Mouse (Mus musculus) limb, embryonic 10.5 days (tissue): ENCODE data around the gene Mrpl53. TPM values are rescaled to one million over a fixed set of nuclear protein-coding genes. Genes with fewer than 3 reads are reported as not detected.
A peak's percentile ranks its signal among the peaks of the same experiment; 100 is the strongest.

Experiments
- DNase-seq: peaks from one replicate; pipeline ENCODE4 v3.0.0-alpha.2; 2017; ENCODE audit warnings: low spot score
- H3K27ac ChIP-seq: fragments of 300-500 bp; sonication (generic); 2 replicates; pipeline ENCODE4 v1.5.1; 2016; ENCODE audit warnings: mild to moderate bottlenecking
- H3K27me3 ChIP-seq: fragments of 300-500 bp; sonication (generic); 2 replicates; pipeline ENCODE4 v1.6.1; 2016; ENCODE audit warnings: low read depth, mild to moderate bottlenecking; ENCODE audit not compliant: poor library complexity, severe bottlenecking
- H3K36me3 ChIP-seq: fragments of 300-500 bp; sonication (generic); 2 replicates; pipeline ENCODE4 v1.6.1; 2016; ENCODE audit warnings: mild to moderate bottlenecking, moderate library complexity
- H3K4me1 ChIP-seq: fragments of 300-500 bp; sonication (generic); 2 replicates; pipeline ENCODE4 v1.6.1; 2016
- H3K4me3 ChIP-seq: fragments of 300-500 bp; sonication (generic); 2 replicates; pipeline ENCODE4 v1.5.1; 2016; ENCODE audit warnings: mild to moderate bottlenecking, moderate library complexity
- H3K9me3 ChIP-seq: fragments of 300-500 bp; sonication (generic); replicated peaks from 2 replicates; pipeline ENCODE4 v1.6.1; 2016; ENCODE audit warnings: mild to moderate bottlenecking
- WGBS: fragments of 180-500 bp; shearing (Covaris S2); methylation state at CpG from one replicate; pipeline ENCODE4 v1.1.7; 2016; 5-methylcytosine and 5-hydroxymethylcytosine counted together
- polyA plus RNA-seq: library from polyadenylated mRNA; unstranded; fragments of >200 nt; fragmentation: Nextera tagmentation; extraction: Ambion mirVana; gene quantifications from 2 replicates; pipeline ENCODE4 v1.2.1, GENCODE M21; 2016

Gene Mrpl53
- polyA plus RNA-seq, 1 experiment from 2014 or later = 150 TPM

DNA sequence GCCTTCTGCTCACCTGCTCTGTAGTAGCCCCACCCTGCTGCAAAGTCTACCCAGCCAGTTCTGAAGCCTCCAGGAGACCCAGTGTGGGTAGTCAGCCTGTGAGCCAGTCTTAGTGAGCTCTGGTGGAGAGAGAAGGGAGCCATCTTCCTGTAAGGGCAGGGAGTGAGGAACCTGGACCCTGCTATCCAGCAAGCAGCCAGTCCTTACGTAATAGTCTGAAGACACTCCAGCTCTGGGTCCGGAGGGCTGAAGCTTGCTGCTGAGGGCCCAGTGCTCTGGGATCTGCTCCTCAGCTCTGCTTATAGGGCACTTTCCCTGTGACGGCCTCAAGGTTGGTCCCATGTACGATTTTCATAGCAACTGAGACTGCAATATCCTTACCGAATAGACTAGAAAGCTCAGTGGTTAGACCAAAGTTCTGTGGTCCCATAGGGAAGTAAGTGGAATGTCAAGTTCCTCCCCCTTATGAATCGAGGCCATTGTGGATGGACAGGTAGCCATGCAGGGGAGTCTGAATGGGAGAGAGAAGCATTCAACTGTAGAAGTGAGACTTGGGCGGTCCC lies 26.2 kb downstream of the Mrpl53 start, which contains the start of gene Rtkn:
TSS of gene Rtkn (plus strand) at position 513 of the 563 bp plus-strand sequence.
- DNase-seq = no peak
- WGBS = 59% methylated on average over 7 of the region's 7 CpGs
- Histone ChIP-seq H3K4me3 (peak within 1 kb of the TSS; percentile 69), H3K9me3 (no peaks in the 10 kb centered on the region), H3K4me1 (peaks cover 61% of the 10 kb centered on the region), H3K36me3 (peaks cover 10% of the 10 kb centered on the region), H3K27ac (peak within 1 kb of the TSS; percentile 99), H3K27me3 (no peaks in the 10 kb centered on the region)

DNA sequence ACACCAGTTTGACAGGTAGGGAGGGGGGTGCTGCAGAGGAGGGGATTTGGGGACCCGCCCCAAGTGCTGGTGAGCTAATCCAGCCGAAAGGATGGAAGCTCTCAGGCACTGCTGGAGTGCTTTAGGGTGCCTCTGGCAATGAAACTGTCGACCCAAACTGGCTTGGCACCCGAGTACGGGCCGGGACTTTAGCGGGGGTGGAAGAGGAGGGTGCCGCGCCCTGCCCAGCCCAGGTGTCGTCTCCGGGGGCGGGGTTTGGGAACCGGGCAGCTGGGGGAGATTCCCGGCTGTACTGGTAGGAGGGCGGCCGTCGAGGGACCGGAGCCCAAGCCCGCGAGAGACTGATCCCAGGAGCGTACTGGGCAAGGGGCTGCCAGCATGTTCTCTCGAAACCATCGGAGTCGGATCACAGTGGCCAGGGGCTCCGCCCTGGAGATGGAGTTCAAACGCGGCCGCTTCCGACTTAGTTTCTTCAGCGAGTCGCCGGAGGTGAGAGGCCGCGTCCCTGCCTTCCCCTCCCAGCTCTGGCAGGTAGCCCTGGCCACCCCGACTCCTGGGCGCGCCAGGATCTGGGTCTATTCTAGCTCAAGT lies 26.8 kb downstream of the Mrpl53 start:
- DNase-seq = peak; percentile 64
- H3K27ac ChIP-seq = peak overlapping the region; percentile 99
- no peaks in the 10 kb centered on the region for H3K9me3 ChIP-seq
- no peaks in the 10 kb centered on the region for H3K27me3 ChIP-seq
- WGBS = 3% methylated on average over 37 of the region's 37 CpGs
- peaks cover 66% of the 10 kb centered on the region for H3K4me1 ChIP-seq
- H3K4me3 ChIP-seq = peak overlapping the region; percentile 69
- H3K36me3 ChIP-seq = peaks cover 12% of the 10 kb centered on the region

DNA sequence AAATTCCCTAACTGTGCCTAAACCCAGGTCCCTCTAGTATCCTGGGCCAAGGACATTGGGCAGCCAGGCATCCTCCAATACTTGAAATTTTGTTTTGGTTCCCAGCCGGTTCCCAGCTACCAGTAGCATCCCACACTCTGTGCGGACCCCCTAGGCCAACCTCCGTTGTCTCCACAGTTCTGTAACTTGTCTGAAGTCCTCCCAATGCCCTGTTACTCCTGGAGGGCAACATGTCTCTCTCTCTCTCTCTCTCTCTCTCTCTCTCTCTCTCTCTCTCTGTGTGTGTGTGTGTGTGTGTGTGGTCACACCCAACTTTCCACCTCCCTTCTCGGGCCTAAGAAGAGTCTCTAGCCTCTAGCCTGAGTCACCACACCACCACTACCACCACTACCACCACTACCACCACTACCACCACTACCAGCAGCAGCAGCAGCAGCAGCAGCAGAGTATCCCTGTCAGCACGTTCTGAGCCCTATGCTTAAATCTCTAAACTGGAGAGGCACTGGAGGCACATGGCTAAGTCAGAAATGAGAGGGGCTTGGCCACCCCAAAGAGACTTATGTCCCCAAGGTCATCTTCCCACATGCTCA lies 27.5 kb downstream of the Mrpl53 start:
- H3K4me1 ChIP-seq = peaks cover 73% of the 10 kb centered on the region
- peaks cover 12% of the 10 kb centered on the region for H3K36me3 ChIP-seq
- no peak for DNase-seq
- WGBS = 15% methylated on average over 5 of the region's 5 CpGs
- peak overlapping the region; percentile 69 for H3K4me3 ChIP-seq
- peak overlapping the region; percentile 99 for H3K27ac ChIP-seq
- H3K9me3 ChIP-seq = no peaks in the 10 kb centered on the region
- no peaks in the 10 kb centered on the region for H3K27me3 ChIP-seq

DNA sequence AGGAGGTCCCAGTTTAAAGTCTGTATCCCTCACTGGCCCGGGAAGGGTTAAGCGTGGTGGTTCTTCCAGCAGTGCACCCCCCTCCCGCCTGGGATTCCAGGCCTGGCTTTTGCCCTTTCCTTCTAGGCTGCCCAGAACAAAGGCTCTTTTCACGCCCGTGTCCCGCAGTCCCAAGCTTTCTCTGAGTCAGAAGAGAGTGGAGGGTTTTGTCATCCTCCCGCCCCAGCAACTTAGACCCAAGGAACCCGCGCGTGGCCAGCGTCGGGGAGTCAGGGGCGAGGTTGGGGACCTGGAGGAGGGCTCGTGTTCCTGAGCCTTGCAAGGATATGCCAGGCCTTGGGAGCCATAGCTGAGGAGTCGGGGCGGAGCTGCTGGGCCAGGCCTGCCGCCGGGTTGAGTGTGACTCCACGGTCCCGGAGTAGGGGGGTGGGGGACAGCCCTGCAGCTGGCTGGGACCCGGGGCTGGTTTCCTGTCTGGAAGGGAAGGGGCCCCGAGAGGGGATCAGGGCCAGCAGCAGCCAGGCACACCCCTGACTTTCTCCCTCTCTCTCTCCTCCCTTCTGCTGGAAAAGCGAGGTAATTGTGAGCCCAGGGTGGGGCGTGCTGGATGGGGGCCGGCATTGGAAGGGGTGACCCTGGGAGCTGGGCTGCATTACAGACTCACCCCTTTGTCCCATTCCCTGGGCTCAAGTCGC lies 28.2 kb downstream of the Mrpl53 start:
- peaks cover 12% of the 10 kb centered on the region for H3K36me3 ChIP-seq
- H3K27me3 ChIP-seq = 0 out of 2 replicates have a peak, but pooled peaks cover 5% of the 10 kb centered on the region
- H3K4me3 ChIP-seq = peak overlapping the region; percentile 69
- DNase-seq = peak; percentile 85
- peak overlapping the region; percentile 99 for H3K27ac ChIP-seq
- H3K4me1 ChIP-seq = peaks cover 79% of the 10 kb centered on the region
- WGBS = under 1% methylated on average over 26 of the region's 26 CpGs
- H3K9me3 ChIP-seq = no peaks in the 10 kb centered on the region

DNA sequence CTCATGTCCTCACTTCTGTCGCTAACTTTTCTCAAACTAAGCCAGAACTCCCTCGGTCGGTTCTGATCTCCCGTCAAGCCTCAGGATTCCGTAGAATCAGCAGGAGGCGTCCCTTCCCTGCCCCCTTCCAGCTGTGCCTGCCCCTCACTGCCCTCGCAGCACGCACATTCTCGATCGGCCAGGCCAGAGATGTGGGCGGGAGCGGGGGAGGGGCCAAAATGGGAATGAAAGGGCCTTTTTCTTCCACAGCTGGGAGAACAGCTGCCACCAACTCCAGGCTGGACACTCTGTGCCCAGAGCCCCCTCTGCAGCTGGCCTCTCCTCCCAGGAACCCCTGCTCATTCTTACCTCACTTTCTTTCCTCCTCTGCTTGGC lies 28.7 kb downstream of the Mrpl53 start:
- Histone ChIP-seq H3K27me3 (0 out of 2 replicates have a peak, but pooled peaks cover 9% of the 10 kb centered on the region), H3K4me1 (peaks cover 85% of the 10 kb centered on the region), H3K36me3 (peaks cover 12% of the 10 kb centered on the region), H3K27ac (peak overlapping the region; percentile 99), H3K9me3 (no peaks in the 10 kb centered on the region), H3K4me3 (peak overlapping the region; percentile 69)
- DNase-seq = peak; percentile 96
- WGBS = under 1% methylated on average over 12 of the region's 12 CpGs

DNA sequence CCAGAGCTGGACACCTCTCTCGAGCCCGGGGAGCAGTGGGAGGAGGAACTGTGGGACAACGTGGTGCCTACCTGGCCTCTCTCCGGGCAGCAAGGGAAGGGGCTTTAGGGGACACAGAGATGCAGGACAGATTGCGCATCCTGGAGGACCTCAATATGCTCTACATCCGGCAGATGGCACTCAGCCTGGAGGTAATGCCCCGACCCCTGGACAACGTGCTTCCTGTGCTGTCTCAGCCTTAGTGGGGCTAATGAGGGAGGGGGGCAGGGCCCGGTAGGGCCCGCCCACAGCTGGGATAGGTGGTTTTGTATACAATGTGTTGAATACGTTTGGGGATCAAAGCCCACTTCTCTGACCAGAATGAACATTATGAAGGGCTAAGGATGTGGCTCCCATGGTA lies 29.2 kb downstream of the Mrpl53 start:
- WGBS = under 1% methylated on average over 11 of the region's 11 CpGs

DNA sequence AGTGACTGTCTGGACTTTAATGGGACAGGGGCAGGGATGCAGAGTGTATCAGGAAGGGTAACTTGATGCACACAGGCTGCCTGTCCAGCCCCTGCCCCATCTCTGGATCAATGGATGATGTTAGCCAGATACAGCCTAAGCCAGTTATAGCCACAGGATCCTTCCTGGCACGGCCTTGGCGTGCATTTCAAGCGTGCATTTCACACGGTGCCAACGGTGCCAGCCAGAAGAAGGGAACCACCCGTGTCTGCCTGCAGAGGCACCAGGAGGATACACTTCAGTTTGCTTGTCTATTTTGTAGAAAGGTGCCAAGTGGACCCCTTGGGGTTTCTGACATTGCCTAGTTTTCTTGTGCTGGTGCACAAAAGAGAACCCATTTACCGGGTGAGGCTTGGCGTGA lies 31.2 kb downstream of the Mrpl53 start:
- Histone ChIP-seq H3K9me3 (no peaks in the 10 kb centered on the region), H3K27ac (0 out of 2 replicates have a peak overlapping the region, but pooled peaks have one; percentile 16), H3K36me3 (peaks cover 12% of the 10 kb centered on the region), H3K27me3 (0 out of 2 replicates have a peak, but pooled peaks cover 9% of the 10 kb centered on the region), H3K4me1 (peaks cover 85% of the 10 kb centered on the region), H3K4me3 (peak overlapping the region; percentile 11; the same call in 1 of the 2 replicates)
- no peak for DNase-seq
- WGBS = 93% methylated on average over 8 of the region's 8 CpGs

More for the DNA sequence above, 29.2 kb downstream of the Mrpl53 start:
- Histone ChIP-seq H3K36me3 (peaks cover 12% of the 10 kb centered on the region), H3K9me3 (no peaks in the 10 kb centered on the region), H3K27ac (peak overlapping the region; percentile 99), H3K4me3 (peak overlapping the region; percentile 69), H3K4me1 (peaks cover 88% of the 10 kb centered on the region), H3K27me3 (0 out of 2 replicates have a peak, but pooled peaks cover 9% of the 10 kb centered on the region)
- DNase-seq = peak; percentile 76

DNA sequence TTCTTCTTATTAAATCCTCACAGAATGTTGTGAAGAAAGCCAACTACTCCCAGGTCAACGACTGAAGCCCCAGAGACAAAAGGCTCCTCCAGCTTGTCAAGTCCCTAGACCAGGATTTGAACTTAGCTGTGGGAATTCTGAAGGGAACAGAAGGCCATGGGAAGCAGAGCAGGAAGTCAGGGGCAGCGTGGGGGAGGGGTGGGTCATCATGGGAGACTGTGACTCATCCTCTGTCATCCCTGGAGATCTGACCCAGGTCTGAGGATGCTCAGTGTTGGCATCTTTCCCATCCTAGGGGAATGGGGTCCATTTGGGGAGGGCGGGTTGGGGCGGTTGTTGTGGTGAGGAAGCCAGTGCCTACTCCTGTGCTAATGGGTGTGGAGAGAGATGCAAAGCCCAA lies 32.8 kb downstream of the Mrpl53 start:
- H3K27ac ChIP-seq = peak overlapping the region; percentile 82

DNA sequence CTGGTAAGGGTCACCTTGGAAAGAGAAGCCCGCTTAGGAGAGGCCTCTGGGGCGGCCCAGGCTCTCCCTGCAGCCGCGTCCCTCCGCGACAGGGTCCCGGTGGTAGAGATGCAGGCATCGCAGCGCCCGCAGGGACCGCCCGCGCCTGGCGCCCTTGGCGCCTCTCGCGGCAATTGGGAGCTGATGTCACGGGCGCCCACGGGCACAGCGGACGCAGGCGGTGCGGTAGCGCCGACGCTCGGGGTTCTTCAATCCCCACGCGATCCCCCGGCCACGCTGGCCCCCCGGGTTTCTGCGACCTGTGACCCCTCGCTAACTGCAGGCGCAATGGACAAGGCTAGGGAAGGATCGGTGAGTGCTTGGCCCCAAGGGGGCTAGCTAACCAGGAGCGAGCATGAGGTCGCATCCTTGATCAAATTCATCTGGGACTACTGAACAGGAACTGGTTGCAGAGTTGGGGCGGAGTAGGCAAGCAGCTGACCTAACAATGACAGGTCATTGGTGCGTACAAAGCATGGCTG lies 33.4 kb downstream of the Mrpl53 start:
- Histone ChIP-seq H3K4me1 (peaks cover 80% of the 10 kb centered on the region), H3K27ac (peak overlapping the region; percentile 82)
- WGBS = 2% methylated on average over 41 of the region's 41 CpGs

More for the DNA sequence above, 32.8 kb downstream of the Mrpl53 start:
- Histone ChIP-seq H3K27me3 (0 out of 2 replicates have a peak, but pooled peaks cover 9% of the 10 kb centered on the region), H3K36me3 (peaks cover 21% of the 10 kb centered on the region), H3K9me3 (no peaks in the 10 kb centered on the region), H3K4me1 (peaks cover 77% of the 10 kb centered on the region), H3K4me3 (peak overlapping the region; percentile 51)
- no peak for DNase-seq
- 27% methylated on average over 4 of the region's 4 CpGs for WGBS

DNA sequence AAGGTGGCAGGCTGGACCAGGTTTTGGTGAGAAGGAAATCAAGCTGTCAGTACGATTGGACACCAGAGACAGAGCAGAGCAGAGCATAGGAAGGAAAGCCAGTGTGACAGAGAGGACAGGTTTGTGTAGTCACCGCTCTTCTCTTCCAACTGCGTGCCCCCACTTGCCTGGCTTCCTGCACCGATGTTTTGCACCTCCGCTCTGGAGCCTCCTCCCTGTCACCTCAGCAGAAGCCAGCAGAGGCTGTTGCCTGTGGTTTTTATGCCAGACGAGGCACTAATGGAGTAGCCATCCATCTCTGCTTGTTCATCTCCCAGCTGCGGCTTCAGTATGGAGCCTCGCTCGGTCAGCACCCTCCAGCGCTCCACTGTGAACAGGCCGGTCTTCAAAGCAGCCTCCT lies 34.0 kb downstream of the Mrpl53 start:
- Histone ChIP-seq H3K27me3 (0 out of 2 replicates have a peak, but pooled peaks cover 9% of the 10 kb centered on the region), H3K4me1 (peaks cover 77% of the 10 kb centered on the region), H3K36me3 (peaks cover 34% of the 10 kb centered on the region), H3K9me3 (no peaks in the 10 kb centered on the region), H3K4me3 (peak overlapping the region; percentile 51), H3K27ac (0 out of 2 replicates have a peak overlapping the region, but pooled peaks have one; percentile 82)
- 28% methylated on average over 11 of the region's 11 CpGs for WGBS
- DNase-seq = no peak

More for the DNA sequence above, 33.4 kb downstream of the Mrpl53 start:
- Histone ChIP-seq H3K36me3 (peaks cover 28% of the 10 kb centered on the region), H3K4me3 (peak overlapping the region; percentile 51), H3K9me3 (no peaks in the 10 kb centered on the region), H3K27me3 (0 out of 2 replicates have a peak, but pooled peaks cover 9% of the 10 kb centered on the region)
- DNase-seq = peak; percentile 62

DNA sequence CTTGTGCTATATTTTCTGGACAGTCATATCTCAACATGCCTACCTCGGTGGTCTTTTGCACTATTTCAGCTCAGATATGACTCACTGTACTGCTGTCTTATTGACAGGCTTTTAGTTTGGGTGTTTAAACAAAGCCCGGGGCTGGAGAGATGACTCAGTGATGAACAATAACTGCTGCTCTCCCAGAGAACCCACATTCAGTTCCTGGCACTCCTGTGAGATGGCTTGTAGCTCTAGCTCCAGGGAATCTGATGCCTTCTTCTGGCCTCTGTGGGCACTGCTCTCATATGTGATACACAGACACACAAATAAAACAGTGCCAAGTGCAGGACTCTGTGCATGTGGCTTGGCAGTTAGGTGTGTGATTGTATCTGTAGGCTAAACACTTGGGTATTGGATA lies 36.4 kb downstream of the Mrpl53 start:
- 85% methylated on average over 2 of the region's 2 CpGs for WGBS
- DNase-seq = no peak
- H3K27me3 ChIP-seq = 0 out of 2 replicates have a peak, but pooled peaks cover 9% of the 10 kb centered on the region
- H3K27ac ChIP-seq = no peak overlapping the region
- H3K9me3 ChIP-seq = no peaks in the 10 kb centered on the region
- peaks cover 54% of the 10 kb centered on the region for H3K4me1 ChIP-seq
- H3K4me3 ChIP-seq = no peak overlapping the region
- H3K36me3 ChIP-seq = peaks cover 46% of the 10 kb centered on the region

DNA sequence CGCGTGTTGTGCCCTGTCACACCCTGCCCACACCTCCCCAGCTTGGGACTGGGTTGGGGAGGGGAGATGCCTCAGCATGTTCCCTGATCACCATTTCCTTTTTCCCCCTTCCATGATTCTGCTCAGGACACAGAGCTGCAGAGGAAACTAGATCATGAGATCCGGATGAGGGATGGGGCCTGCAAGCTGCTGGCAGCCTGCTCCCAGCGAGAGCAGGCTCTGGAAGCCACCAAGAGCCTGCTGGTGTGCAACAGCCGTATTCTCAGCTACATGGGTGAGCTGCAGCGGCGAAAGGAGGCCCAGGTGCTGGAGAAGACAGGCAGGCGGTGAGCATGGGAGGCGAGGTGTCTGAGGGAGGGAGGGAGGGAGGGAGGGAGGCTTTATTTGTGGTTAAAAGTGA lies 37.0 kb downstream of the Mrpl53 start:
- DNase-seq = no peak
- WGBS = 66% methylated on average over 9 of the region's 9 CpGs
- Histone ChIP-seq H3K36me3 (peaks cover 51% of the 10 kb centered on the region), H3K9me3 (no peaks in the 10 kb centered on the region), H3K4me1 (peaks cover 56% of the 10 kb centered on the region), H3K4me3 (0 out of 2 replicates have a peak overlapping the region, but pooled peaks have one; percentile 2), H3K27ac (peak overlapping the region; percentile 47), H3K27me3 (0 out of 2 replicates have a peak, but pooled peaks cover 9% of the 10 kb centered on the region)
